Mouse (Mus musculus): ENCODE measurements around the gene Morf4l1. TPM values are rescaled to one million over a fixed set of nuclear protein-coding genes. Genes with fewer than 3 reads are reported as not detected.
A peak's percentile ranks its signal among the peaks of the same experiment; 100 is the strongest.
"Not testable (repeated sequence)": the region's sequence is repeated elsewhere in the genome, so short reads cannot be mapped to it uniquely, and the experiment has no call there.

Morf4l1 gene
- polyA plus RNA-seq, 1 experiment from 2014 or later, result 302 TPM

DNA sequence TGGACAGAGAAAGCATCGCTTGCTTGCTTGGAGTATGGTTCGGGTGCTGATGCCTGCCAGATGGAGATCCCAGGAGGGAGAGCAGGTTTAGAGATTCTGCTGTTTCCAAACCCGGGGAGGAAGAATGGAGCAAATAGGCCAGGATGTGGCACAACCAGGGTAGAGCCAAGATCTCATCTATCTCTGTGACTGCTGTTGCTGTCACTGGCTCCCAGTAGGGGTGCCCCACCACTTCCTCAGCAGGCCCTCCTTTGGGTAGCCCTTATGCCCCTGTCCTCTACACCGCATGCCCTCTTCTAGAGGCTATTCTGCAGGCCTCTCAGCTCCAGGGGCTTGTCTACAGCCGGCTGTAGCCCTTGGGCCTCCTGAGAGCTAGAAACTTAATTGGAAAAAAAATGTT is 38.4 kb downstream of the Morf4l1 start:
- Histone ChIP-seq H3K4me2 (ENCODE audit: low read depth, low read length) (no peak overlapping the region), H3K4me1 (ENCODE audit: control insufficient read depth, insufficient read depth, low read length) (no peaks in the 10 kb centered on the region), H3K27ac (ENCODE audit: low read length) (no peak overlapping the region), H3K27me3 (replicated peaks; ENCODE audit: control insufficient read depth, insufficient read depth, low read length) (no peaks in the 10 kb centered on the region), H3K9ac (ENCODE audit: low read depth, low read length) (no peak overlapping the region), H3K9me3 (ENCODE audit: control insufficient read depth, low read length) (no peaks in the 10 kb centered on the region), H3K36me3 (ENCODE audit: control insufficient read depth, insufficient read depth, low read length) (no peaks in the 10 kb centered on the region), H3K4me3 (ENCODE audit: low read length) (no peak overlapping the region)
- 83% methylated on average over 5 of the region's 5 CpGs for WGBS
- no peak for ATAC-seq

DNA sequence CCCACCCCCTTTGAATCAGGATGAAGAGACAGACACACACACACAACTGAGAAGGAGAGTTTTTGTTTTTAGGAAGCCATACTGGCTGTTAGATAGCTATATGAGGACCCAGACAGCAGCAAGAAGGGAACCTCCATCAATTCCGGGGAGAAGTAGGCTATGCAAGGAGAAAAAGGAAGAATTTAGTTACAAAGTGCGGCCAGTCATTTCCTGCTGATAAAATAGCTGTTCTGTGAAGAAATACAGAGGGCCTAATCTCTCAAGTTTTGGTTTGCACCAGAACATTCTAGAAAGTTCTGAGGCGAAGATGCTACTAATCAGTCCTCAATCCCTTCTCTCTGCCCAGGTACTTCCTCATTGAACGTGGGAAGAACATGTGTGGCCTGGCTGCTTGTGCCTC is 39.2 kb downstream of the Morf4l1 start:
- no peaks in the 10 kb centered on the region for H3K36me3 ChIP-seq (ENCODE audit: control insufficient read depth, insufficient read depth, low read length)
- no peak overlapping the region for H3K9ac ChIP-seq (ENCODE audit: low read depth, low read length)
- no peaks in the 10 kb centered on the region for H3K9me3 ChIP-seq (ENCODE audit: control insufficient read depth, low read length)
- H3K27me3 ChIP-seq (replicated peaks; ENCODE audit: control insufficient read depth, insufficient read depth, low read length), result no peaks in the 10 kb centered on the region
- 74% methylated on average over 4 of the region's 4 CpGs for WGBS
- H3K4me1 ChIP-seq (ENCODE audit: control insufficient read depth, insufficient read depth, low read length), result no peaks in the 10 kb centered on the region
- H3K4me2 ChIP-seq (ENCODE audit: low read depth, low read length), result no peak overlapping the region
- no peak for ATAC-seq
- no peak overlapping the region for H3K27ac ChIP-seq (ENCODE audit: low read length)
- H3K4me3 ChIP-seq (ENCODE audit: low read length), result no peak overlapping the region

DNA sequence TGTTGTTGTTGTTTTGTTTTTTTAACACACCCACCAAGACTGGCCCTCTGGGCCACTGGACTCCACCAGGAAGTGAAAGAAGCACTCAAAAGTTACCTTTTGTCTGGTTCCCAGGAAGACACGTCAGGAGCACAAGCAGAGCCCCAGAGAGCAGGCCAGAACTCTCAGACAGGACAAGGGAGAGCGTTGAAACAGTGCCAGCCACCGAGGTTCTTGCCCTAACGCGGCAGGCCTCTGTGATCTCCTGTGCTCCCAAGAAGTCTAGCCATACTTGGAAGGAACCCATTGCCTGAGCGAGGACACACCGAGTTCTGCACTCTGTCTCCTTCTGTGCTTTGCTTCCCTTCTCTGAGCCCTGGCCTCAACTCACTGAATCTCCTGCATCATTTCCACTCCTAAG is 44.4 kb downstream of the Morf4l1 start:
- no peak overlapping the region for H3K9ac ChIP-seq (ENCODE audit: low read depth, low read length)

DNA sequence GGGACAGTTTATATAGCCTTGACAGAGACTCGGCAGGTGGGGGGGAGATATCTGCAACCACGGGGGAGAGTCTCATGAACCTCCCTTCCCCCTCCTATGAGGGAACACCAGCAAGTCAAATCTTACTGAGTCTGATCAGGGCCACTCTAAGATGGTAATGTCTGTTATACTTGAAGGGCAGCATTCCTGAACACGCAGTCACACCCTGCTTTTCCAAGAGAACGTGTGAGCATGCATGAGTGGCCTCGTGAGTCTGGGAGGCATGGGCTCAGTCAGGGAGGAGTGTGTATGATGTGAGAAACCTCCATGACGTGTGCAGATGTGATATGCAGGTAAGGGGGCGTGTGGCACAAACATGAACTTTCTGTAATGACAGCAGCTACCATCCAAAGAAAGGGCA is 45.1 kb downstream of the Morf4l1 start:
- Histone ChIP-seq H3K36me3 (ENCODE audit: control insufficient read depth, insufficient read depth, low read length) (no peaks in the 10 kb centered on the region), H3K27ac (ENCODE audit: low read length) (no peak overlapping the region)

More for the DNA sequence above, 44.4 kb downstream of the Morf4l1 start:
- WGBS, result 81% methylated on average over 7 of the region's 7 CpGs
- Histone ChIP-seq H3K4me2 (ENCODE audit: low read depth, low read length) (no peak overlapping the region), H3K9me3 (ENCODE audit: control insufficient read depth, low read length) (no peaks in the 10 kb centered on the region), H3K4me1 (ENCODE audit: control insufficient read depth, insufficient read depth, low read length) (peaks cover 7% of the 10 kb centered on the region; the same call in 1 of the 2 replicates), H3K27ac (ENCODE audit: low read length) (no peak overlapping the region), H3K36me3 (ENCODE audit: control insufficient read depth, insufficient read depth, low read length) (no peaks in the 10 kb centered on the region), H3K4me3 (ENCODE audit: low read length) (no peak overlapping the region), H3K27me3 (replicated peaks; ENCODE audit: control insufficient read depth, insufficient read depth, low read length) (no peaks in the 10 kb centered on the region)
- no peak for ATAC-seq

DNA sequence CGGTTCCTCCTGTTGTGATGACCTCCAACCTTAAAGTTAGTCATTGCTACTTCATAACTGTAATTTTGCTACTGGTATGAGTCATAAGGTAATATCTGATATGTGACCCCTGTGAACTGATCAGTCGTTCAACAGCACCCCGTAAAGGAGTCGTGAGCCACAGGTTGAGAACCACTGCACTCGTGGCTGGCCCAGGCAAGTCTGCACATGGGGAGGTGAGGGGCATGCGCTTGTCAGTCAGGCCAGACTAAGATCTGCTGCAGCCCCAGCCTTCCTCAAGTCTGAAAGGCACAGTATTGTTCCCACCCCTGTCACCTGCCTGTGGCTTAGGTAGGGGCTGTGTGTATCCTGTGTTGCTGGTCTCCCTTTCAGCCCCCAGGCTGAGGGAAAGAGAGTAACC is 45.8 kb downstream of the Morf4l1 start:
- Histone ChIP-seq H3K4me1 (ENCODE audit: control insufficient read depth, insufficient read depth, low read length) (peaks cover 7% of the 10 kb centered on the region; the same call in 1 of the 2 replicates), H3K4me3 (ENCODE audit: low read length) (no peak overlapping the region), H3K4me2 (ENCODE audit: low read depth, low read length) (no peak overlapping the region), H3K9me3 (ENCODE audit: control insufficient read depth, low read length) (no peaks in the 10 kb centered on the region), H3K27ac (ENCODE audit: low read length) (no peak overlapping the region), H3K36me3 (ENCODE audit: control insufficient read depth, insufficient read depth, low read length) (no peaks in the 10 kb centered on the region), H3K27me3 (replicated peaks; ENCODE audit: control insufficient read depth, insufficient read depth, low read length) (no peaks in the 10 kb centered on the region), H3K9ac (ENCODE audit: low read depth, low read length) (no peak overlapping the region)
- peak; percentile 21 for ATAC-seq
- 63% methylated on average over 6 of the region's 6 CpGs for WGBS

More for the DNA sequence above, 45.1 kb downstream of the Morf4l1 start:
- Histone ChIP-seq H3K4me3 (ENCODE audit: low read length) (no peak overlapping the region), H3K9ac (ENCODE audit: low read depth, low read length) (no peak overlapping the region), H3K27me3 (replicated peaks; ENCODE audit: control insufficient read depth, insufficient read depth, low read length) (no peaks in the 10 kb centered on the region), H3K4me1 (ENCODE audit: control insufficient read depth, insufficient read depth, low read length) (peaks cover 7% of the 10 kb centered on the region; the same call in 1 of the 2 replicates), H3K9me3 (ENCODE audit: control insufficient read depth, low read length) (no peaks in the 10 kb centered on the region), H3K4me2 (ENCODE audit: low read depth, low read length) (no peak overlapping the region)
- 47% methylated on average over 7 of the region's 7 CpGs for WGBS
- ATAC-seq, result peak; percentile 89

DNA sequence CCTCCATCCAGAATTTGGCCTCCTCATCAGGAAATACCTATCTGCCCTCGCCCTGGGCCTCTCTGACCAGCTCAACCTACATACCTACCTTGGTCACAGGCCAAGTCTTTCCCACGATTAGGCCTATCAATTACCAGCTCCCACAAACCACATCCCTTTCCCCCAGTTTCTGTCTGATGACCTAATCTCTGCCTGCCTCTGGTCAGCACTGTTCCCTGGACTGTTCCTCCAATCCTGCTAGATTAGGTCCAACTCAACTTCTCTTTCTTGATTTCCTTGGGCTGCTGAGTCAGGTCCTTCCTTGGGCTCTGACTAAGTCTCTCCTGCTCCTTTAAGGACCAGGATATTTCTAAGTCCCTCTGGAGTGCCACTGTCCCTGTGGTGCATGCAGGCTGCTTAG is 47.2 kb downstream of the Morf4l1 start:
- WGBS, result 82% methylated on average over 2 of the region's 2 CpGs
- H3K9me3 ChIP-seq (ENCODE audit: control insufficient read depth, low read length), result no peaks in the 10 kb centered on the region
- H3K27me3 ChIP-seq (replicated peaks; ENCODE audit: control insufficient read depth, insufficient read depth, low read length), result no peaks in the 10 kb centered on the region
- H3K4me2 ChIP-seq (ENCODE audit: low read depth, low read length), result no peak overlapping the region
- peaks cover 7% of the 10 kb centered on the region; the same call in 1 of the 2 replicates for H3K4me1 ChIP-seq (ENCODE audit: control insufficient read depth, insufficient read depth, low read length)
- no peak for ATAC-seq
- no peaks in the 10 kb centered on the region for H3K36me3 ChIP-seq (ENCODE audit: control insufficient read depth, insufficient read depth, low read length)
- no peak overlapping the region for H3K27ac ChIP-seq (ENCODE audit: low read length)
- H3K4me3 ChIP-seq (ENCODE audit: low read length), result no peak overlapping the region
- H3K9ac ChIP-seq (ENCODE audit: low read depth, low read length), result no peak overlapping the region

DNA sequence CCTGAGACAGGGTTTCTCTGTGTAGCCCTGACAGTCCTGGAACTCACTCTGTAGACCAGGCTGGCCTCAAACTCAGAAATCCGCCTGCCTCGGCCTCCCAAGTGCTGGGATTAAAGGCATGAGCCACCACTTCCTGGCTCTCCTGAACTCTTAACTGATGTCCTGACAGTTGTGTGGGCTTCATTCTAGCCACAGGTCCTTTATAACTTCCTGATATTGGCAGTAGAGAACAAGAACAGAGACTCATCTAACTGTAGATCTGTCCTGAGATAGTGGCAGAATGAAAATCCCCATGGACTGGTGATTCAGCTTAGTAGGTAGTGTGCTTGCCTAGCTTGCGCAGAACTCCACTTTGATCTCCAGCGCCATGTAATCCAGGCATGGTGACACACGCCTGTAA is 53.6 kb downstream of the Morf4l1 start:
- not testable (repeated sequence) for H3K4me2 ChIP-seq (ENCODE audit: low read depth, low read length); H3K27ac ChIP-seq (ENCODE audit: low read length); H3K4me1 ChIP-seq (ENCODE audit: control insufficient read depth, insufficient read depth, low read length); H3K27me3 ChIP-seq (replicated peaks; ENCODE audit: control insufficient read depth, insufficient read depth, low read length); H3K9me3 ChIP-seq (ENCODE audit: control insufficient read depth, low read length); ATAC-seq; H3K36me3 ChIP-seq (ENCODE audit: control insufficient read depth, insufficient read depth, low read length); H3K9ac ChIP-seq (ENCODE audit: low read depth, low read length); H3K4me3 ChIP-seq (ENCODE audit: low read length)
- 90% methylated on average over 5 of the region's 5 CpGs for WGBS

DNA sequence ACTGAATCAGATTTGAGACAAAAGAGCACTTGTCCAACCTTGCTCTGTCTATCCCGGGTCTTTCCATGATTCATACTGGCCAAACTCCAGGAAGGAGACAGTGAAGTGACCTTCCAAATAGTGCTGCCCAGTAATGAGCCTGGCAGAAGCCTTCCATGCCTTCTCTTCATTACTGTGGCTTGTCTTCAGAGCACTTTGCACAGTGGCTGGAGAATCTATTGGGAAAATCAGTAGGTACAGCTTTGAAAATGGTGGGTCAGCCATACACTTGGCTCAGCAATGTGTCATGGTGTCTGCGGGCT is 54.0 kb downstream of the Morf4l1 start:
- Histone ChIP-seq H3K36me3 (ENCODE audit: control insufficient read depth, insufficient read depth, low read length) (no peaks in the 10 kb centered on the region), H3K4me1 (ENCODE audit: control insufficient read depth, insufficient read depth, low read length) (no peaks in the 10 kb centered on the region), H3K9me3 (ENCODE audit: control insufficient read depth, low read length) (no peaks in the 10 kb centered on the region), H3K4me3 (ENCODE audit: low read length) (no peak overlapping the region), H3K9ac (ENCODE audit: low read depth, low read length) (no peak overlapping the region), H3K27me3 (replicated peaks; ENCODE audit: control insufficient read depth, insufficient read depth, low read length) (no peaks in the 10 kb centered on the region), H3K27ac (ENCODE audit: low read length) (no peak overlapping the region), H3K4me2 (ENCODE audit: low read depth, low read length) (no peak overlapping the region)
- 84% methylated on average over 2 of the region's 2 CpGs for WGBS
- no peak for ATAC-seq

DNA sequence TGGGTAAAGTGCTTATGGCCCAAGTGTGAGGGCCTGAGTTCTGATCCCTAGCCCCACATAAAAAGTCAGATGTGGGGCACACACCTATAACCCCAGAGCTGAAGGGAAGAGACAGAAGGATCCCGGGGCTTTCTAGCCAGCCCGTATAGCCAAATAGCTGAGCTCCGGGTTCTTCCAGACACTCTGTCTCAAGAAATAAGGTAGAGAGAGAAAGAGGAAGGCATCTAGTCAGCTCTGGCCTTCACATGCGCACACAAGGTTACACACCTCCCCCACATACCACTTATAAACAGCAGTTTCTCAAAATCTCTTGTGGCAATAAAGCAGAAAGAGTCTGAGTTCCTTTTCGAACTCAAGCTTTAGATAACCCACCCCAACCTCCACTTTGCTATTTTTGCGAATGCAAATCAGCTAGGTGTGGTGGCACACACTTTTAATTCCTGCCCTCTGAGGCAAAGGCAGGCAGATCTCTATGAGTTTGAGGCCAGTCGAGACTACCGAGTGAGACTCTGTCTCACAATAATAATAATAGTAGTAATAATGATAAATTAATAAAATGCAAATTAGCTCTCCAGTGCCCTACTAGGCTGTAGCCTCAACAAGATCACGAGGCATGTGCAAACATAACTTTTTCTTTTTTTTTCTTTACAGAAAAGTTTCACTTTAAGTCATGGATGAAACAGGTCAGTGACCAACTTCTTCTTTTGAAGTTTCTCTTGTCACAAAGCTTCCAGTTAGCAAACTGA is 54.6 kb downstream of the Morf4l1 start:
- Histone ChIP-seq H3K4me2 (ENCODE audit: low read depth, low read length) (no peak overlapping the region), H3K27ac (ENCODE audit: low read length) (no peak overlapping the region), H3K4me1 (ENCODE audit: control insufficient read depth, insufficient read depth, low read length) (no peaks in the 10 kb centered on the region), H3K9ac (ENCODE audit: low read depth, low read length) (no peak overlapping the region), H3K4me3 (ENCODE audit: low read length) (no peak overlapping the region), H3K27me3 (replicated peaks; ENCODE audit: control insufficient read depth, insufficient read depth, low read length) (no peaks in the 10 kb centered on the region), H3K9me3 (ENCODE audit: control insufficient read depth, low read length) (no peaks in the 10 kb centered on the region), H3K36me3 (ENCODE audit: control insufficient read depth, insufficient read depth, low read length) (no peaks in the 10 kb centered on the region)
- WGBS, result 78% methylated on average over 9 of the region's 9 CpGs
- ATAC-seq, result no peak

DNA sequence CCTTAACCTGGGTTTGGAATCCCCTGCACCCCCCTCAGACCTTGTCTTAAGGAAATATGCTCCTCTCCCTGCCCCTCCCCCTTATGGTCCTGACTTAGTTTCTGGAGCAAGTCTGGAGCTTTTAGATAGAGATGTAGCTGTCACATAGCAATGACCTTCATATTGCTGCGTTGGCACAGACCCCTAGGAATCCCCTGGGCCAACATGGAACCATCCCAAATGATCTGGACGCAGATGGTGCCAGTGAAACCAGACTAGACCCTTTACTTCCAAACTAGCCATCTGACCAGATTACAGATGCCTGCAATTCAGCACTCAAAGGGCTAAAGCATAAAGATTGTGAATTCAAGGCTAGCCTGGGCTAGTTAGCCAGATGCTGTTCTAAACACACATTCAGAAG is 57.9 kb downstream of the Morf4l1 start:
- Histone ChIP-seq H3K36me3 (ENCODE audit: control insufficient read depth, insufficient read depth, low read length) (no peaks in the 10 kb centered on the region), H3K4me3 (ENCODE audit: low read length) (no peak overlapping the region), H3K4me2 (ENCODE audit: low read depth, low read length) (no peak overlapping the region), H3K9ac (ENCODE audit: low read depth, low read length) (no peak overlapping the region), H3K4me1 (ENCODE audit: control insufficient read depth, insufficient read depth, low read length) (no peaks in the 10 kb centered on the region), H3K27me3 (replicated peaks; ENCODE audit: control insufficient read depth, insufficient read depth, low read length) (no peaks in the 10 kb centered on the region), H3K27ac (ENCODE audit: low read length) (no peak overlapping the region), H3K9me3 (ENCODE audit: control insufficient read depth, low read length) (no peaks in the 10 kb centered on the region)
- ATAC-seq, result no peak
- 84% methylated on average over 2 of the region's 2 CpGs for WGBS

Measured in intestine, embryonic 16.5 days (tissue).